Mouse (Mus musculus): Measurements from ENCODE around the gene Xpr1.

Gene Xpr1

DNA sequence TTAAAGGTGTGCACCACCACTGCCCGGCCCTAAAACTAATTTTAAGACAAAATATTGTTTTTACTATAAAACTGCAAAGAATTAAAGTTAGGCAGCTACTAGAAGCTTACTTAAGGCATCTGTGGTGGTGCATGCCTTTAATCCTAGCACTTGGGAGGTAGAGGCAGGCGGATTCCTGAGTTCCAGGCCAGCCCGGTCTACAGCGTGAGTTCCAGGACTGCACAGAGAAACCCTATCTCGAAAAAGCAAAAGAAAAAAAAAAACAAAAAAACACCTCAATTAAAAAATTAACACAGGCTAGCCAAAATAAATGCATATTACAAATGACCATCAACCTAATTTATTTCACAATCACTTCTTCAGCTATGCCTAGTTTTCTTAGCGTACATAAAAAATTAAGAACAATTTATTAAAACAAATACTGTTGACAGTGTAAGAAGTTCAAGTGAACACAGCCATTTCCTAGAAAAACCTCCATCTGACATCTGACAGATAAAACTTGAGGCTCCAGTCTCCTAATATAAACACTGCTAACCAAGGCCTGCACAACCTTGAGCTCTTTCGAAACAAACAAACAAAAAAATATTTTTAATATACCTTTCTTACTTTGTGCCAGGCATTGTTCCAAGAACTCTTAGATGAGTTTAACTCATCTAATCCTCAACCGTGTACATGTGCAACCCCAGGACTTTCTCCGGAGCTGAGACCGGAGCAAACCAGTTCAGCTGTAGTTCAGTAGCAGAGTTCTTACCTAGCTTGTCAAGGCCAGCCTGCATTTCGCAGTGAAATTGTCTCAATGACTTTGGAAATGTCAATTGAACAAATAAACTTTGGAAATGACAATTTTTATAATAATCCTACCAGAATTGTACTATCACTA lies 9.3 kb downstream of the Xpr1 start:
- no peak for DNase-seq (ENCODE audit: extremely low read depth, insufficient read length, low spot score)

GRCm38 (mm10) chr1:155400056-155400455 lies 17.2 kb downstream of the Xpr1 start:
- no peak for DNase-seq (ENCODE audit: extremely low read depth, insufficient read length, low spot score)

- no peak for DNase-seq (ENCODE audit: extremely low read depth, insufficient read length, low spot score)
Observed at GRCm38 (mm10) chr1:155394829-155395228, 22.4 kb downstream of the Xpr1 start.

GRCm38 (mm10) chr1:155394021-155394420 lies 23.2 kb downstream of the Xpr1 start:
- no peak for DNase-seq (ENCODE audit: extremely low read depth, insufficient read length, low spot score)

GRCm38 (mm10) chr1:155392825-155393224 lies 24.4 kb downstream of the Xpr1 start:
- DNase-seq (ENCODE audit: extremely low read depth, insufficient read length, low spot score): no peak

DNA sequence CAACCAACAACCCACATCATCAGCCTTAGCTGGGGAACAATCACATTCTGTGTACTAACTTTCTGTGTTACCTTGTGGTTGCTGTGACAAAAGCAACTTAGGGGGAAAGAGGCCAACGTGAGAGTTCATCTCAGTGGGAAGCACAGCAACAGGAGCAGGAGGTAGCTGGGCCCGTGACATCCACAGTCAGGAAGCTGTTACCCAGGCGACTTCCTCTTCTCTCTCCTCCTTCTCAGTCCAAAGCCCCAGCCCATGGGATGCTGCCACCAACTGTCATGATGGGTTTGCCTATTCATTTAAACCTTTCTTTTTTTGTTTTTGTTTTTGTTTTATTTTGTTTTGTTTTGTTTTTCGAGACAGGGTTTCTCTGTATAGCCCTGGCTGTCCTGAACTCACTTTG lies 25.7 kb downstream of the Xpr1 start:
- DNase-seq (ENCODE audit: extremely low read depth, insufficient read length, low spot score): no peak

DNA sequence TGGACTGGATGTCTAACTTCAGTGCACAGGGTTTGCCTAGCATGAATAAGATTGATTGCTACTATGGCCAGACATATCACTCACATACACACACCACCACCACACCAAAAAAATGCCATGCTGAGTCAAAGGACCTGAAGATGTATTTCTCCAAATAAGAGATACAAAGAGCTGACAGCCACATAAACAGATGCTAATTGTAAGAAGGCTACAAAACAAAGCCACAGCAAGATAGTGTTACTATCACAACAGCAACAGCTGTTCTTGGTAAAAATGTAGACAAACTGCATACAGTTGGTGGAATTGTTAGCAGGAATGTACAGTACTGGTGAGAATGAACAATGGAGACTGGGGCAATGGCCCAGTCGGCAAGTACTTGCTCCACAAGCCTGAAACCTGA lies 28.8 kb downstream of the Xpr1 start:
- no peak for DNase-seq (ENCODE audit: extremely low read depth, insufficient read length, low spot score)

GRCm38 (mm10) chr1:155386551-155386950 lies 30.7 kb downstream of the Xpr1 start:
- DNase-seq (ENCODE audit: extremely low read depth, insufficient read length, low spot score): no peak

GRCm38 (mm10) chr1:155383319-155384302 lies 33.6 kb downstream of the Xpr1 start:
- no peak for DNase-seq (ENCODE audit: extremely low read depth, insufficient read length, low spot score)

DNA sequence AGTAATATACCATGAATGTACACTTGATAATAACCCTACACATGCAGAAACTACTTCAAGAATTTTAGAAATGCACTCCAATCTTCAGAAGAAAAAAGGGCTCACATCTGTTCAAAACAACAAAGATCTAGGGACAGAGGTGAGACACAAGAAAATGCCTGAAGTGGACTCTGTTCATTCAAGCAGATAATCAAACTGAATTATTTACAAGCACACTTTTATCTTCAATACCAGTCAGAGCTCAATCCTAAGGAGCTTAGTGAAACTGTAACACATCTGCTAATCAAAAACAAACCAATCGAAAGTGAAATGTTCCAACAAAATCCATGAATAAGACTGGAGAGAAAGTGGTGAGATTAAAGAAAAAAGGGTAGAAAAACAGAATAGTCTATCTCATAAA lies 35.3 kb downstream of the Xpr1 start:
- DNase-seq (ENCODE audit: extremely low read depth, insufficient read length, low spot score): no peak

DNA sequence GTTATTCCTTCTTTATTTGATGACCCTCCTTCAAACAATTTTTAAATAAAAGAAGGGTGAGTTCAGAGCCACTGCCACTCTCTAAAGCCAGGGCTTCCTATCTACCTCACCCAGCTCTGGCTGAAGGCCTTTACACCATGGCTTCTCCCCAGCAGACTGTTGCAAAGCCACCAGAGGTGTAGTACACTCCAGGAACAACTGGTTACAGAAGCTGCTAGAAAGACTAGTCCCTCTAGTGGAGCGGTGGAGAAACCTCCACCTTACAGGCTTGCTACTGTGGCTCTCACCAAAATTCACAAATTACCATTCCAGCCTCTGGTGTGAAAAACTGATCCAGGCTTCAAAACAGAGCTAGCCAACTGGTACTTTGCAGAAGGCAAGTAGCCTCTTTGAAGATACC lies 37.9 kb downstream of the Xpr1 start:
- DNase-seq (ENCODE audit: extremely low read depth, insufficient read length, low spot score): no peak

DNA sequence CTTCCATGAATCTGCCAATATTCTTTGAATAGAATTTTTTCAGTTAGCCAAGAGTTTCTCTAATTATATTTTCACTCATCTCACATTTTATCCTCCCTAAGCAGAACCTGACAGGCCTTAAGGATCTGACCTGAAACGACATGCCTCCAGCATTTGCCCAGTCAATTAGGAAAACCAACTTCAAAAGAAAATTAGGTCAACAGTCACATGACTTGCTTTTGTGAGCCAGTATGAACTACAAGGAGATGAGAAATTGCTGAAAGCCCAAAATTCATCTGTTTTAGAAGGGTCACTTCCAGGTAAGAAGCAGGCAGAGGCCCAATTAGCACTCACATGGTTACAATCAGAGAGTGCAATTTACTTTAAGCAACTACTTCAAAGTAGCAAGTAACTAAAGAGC lies 44.4 kb downstream of the Xpr1 start:
- no peak for DNase-seq (ENCODE audit: extremely low read depth, insufficient read length, low spot score)

- DNase-seq (ENCODE audit: extremely low read depth, insufficient read length, low spot score): no peak
Observed at GRCm38 (mm10) chr1:155370075-155370658, 47.0 kb downstream of the Xpr1 start.

DNA sequence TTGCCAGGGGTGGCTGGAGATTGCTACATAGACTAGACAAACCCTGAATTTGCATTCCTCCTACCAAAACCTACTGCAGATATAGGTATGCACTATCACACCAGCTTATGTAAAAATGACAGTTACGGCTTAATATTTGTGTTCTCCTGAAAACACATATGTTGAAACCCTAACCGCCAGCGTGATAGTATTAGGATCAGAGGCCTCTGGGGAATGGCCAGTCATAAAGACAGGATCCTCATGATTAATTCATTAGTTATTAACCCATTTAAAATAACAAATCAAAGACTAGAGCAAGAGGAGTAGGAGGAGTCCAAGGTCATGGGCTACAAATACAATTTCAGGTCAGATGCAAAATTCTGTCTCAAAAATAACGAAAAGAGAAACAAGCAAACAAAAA lies 50.8 kb downstream of the Xpr1 start:
- no peak for DNase-seq (ENCODE audit: extremely low read depth, insufficient read length, low spot score)

- no peak for DNase-seq (ENCODE audit: extremely low read depth, insufficient read length, low spot score)
Observed at GRCm38 (mm10) chr1:155361502-155362126, 55.6 kb downstream of the Xpr1 start.

DNA sequence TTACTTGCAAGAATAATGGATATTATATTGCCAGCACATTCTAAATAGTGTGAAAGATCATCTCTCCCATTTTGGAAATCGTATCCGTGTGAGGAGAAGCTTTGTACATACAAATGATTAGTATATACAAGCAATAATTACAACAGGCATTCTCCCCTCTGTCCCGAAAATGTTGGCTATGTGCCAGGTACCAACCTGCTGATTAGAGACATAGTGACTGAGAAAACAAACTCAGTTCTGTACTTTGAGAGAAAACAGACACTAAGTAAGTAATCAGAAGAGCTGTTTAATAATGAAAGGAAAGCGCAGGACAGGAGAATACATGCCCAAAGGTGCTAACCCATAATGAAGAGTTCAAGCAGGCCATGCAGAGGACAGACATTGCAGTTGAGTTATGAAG lies 64.1 kb downstream of the Xpr1 start:
- no peak for DNase-seq (ENCODE audit: extremely low read depth, insufficient read length, low spot score)

- no peak for DNase-seq (ENCODE audit: extremely low read depth, insufficient read length, low spot score)
Observed at GRCm38 (mm10) chr1:155351527-155351926, 65.7 kb downstream of the Xpr1 start.

GRCm38 (mm10) chr1:155348491-155348890 lies 68.7 kb downstream of the Xpr1 start:
- peak; percentile 28 for DNase-seq (ENCODE audit: extremely low read depth, insufficient read length, low spot score)

- DNase-seq (ENCODE audit: extremely low read depth, insufficient read length, low spot score): no peak
Observed at GRCm38 (mm10) chr1:155347339-155347738, 69.9 kb downstream of the Xpr1 start.

GRCm38 (mm10) chr1:155344019-155344418 lies 73.2 kb downstream of the Xpr1 start:
- no peak for DNase-seq (ENCODE audit: extremely low read depth, insufficient read length, low spot score)

DNA sequence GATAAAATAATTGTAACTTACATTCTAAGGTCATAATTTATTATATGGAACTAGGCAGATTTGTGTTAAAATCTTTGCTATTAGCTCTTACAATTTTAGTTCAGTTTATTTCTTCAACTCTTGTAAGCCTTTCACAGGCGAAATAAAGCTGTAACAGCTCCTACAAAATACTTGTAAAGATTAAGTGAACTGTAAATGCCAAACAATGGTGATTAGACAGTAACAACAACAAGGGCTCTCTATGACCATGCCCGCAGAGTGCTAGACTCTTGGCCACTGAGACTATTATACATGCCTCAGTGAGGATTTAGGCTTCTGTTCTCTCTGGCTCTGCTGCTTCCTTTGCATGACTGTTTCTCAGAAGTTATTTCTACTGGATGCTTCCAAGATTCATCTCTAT lies 77.6 kb downstream of the Xpr1 start:
- DNase-seq (ENCODE audit: extremely low read depth, insufficient read length, low spot score): no peak

Data from 3134 (cell line).